Mouse (Mus musculus): ENCODE results near the gene Ilkap. TPM values are rescaled to one million over a fixed set of nuclear protein-coding genes. Genes with fewer than 3 reads are reported as not detected.

Ilkap gene
- 10 to 100 TPM; 77.4 to 81.4 TPM for total RNA-seq (2023)

DNA sequence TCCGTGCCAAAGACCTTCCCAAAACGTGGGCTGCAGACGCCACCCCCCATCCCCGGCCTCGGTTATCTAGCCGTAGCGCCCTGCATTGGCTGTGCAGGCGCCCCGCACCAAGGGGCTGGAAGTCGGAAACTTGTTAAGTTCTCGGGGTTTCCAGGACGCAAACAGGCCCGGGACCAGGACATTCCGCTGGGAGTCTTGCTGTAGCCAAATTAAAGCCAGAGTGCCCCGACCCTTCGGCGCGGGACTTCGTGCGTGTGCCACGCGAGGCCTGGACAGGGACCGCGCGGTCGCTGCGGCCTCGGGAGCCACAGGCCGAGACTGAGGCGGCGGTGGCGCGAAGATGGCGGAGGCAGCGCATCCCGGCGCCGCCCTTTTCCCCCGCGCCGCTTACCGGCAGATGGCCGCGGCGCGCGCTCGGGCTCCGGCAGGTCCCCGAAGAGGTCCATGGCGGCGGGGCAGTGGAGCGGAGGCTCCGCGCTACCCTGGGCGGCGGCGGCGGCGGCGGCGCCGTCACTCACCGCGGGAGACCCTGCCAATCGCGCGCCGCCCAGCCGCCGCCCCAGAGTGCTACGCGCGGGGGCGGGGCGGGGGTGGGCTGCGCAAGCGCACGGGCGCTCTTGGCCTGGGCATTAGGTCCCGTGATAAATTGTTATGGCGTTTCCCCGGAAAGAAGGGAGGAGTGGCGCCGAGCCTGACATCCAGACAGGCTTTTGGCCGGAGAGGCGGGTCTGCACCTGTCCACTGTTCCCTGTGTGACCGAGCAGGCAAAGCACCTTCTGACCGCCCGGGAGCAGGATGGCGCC lies at the start of gene Ilkap:
TSS of gene Ilkap (minus strand) at position 556 of the 803 bp plus-strand sequence.

DNA sequence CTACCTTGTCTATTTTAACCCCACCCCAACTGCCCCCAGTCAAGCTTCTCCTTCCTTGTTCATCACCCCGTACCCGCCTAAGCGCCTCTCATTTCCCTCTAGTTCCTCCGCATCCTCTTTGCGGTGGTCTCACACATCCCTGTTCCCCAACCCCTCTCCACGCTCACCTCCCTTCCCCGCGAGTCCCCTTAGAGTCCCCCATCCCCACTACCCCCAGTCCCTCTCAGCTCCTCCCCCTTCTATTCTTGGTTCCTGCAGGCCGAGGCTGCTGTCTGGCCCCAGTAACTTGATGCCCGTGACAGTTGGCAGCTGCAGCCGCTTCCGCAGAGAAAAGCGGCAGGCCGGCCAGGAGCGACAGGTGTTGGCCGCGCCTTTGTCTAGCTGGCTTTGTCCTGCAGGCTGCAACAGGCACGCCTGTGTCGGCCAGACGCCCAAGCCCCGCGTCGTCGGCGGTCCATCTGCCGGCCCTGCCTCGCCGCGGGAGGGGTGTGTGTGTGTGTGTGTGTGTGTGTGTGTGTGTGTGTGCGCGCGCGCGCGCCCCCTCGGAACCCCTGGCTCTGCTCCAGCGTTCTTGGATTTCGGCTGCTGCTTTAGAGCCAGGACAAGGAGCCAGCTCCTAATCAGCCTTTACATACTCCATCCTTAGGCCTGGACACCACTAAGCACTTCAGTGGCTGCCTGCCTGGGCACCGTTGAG lies 15.4 kb upstream of the Ilkap start, which contains the start of gene Hes6:
TSS of gene Hes6 (minus strand) at position 141 of the 697 bp plus-strand sequence.

DNA sequence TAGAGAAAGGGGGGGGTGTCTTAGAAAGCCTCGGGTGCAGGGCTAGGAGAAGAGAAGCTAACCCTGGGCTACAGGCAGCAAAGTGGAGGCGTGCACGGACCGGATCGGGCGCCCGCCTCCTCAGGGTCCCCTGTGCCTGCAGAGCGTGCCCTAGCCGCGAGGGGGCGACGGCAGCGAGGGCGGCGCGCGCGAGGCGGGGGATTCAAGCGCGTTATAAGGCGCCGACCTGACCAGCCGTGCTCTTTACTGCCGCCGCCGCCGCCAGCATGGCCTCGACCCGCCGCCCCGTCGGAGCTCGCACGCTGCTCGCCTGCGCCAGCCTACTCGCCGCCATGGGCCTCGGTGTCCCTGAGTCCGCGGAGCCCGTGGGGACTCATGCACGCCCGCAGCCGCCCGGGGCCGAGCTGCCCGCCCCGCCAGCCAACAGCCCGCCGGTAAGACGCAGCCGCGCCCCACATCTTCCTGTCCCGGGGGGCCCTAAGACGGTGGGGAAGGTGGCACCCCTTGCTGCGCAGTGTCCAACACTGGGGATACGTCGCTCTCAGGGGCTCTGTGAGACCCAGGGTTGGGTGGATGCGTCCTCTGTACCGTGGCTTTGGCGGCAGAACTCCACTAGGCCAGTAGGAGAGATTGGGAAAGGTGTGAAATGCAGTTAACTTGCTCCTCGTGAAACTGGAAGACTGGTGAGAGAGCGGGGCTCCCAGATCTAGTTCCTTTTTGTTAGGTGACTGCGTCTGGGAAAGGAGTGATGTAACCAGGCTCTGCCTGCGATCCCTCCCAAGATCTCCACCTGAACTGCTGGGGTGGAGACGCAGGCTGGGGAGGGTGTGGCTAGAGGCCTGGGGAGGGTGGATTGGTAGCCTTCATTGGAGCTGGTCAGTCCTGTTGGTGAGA lies 32.2 kb downstream of the Ilkap start, which contains the start of gene Erfe:
TSS of gene Erfe (plus strand) at position 216 of the 894 bp plus-strand sequence.

DNA sequence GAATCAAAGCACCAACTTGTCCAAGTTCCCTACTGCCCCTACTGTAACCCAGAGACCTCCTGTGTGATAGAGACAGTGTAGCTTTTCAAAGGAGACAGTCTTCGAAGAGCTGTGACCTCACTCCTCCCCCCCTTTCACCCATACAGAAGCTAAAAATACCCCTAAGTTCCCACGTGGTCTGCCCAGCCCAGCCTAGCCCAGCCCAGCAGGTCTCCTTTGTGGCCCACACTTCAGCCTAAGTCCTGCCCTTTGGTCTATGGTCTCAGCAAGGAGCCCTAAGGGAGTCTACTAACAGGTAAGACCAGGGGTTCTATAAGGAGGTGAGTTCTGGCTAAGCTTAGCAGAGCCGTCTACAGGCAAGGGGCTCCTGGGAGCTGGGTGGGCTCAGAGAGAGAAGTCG lies 47.8 kb downstream of the Ilkap start, which contains the start of gene Klhl30:
TSS of gene Klhl30 (plus strand) at position 176 of the 400 bp plus-strand sequence.

Other genes starting within 250 kb of the Ilkap start
- 10 to 100 TPM; 40.2 to 40.8 TPM for gene Ramp1, start 219.0 kb downstream of the Ilkap start, total RNA-seq (2023)
- gene Ube2f, start 148.5 kb downstream of the Ilkap start, total RNA-seq (2023), result 100 to 1,000 TPM; 155 to 183 TPM
- 10 to 100 TPM; 20.5 to 22.1 TPM for gene Scly, start 100.5 kb downstream of the Ilkap start, total RNA-seq (2023)
- not detected for gene Espnl, start 76.7 kb downstream of the Ilkap start, total RNA-seq (2023)
- not detected for gene Klhl30, start 47.8 kb downstream of the Ilkap start, total RNA-seq (2023)
- not detected for gene Erfe, start 32.4 kb downstream of the Ilkap start, total RNA-seq (2023)
- gene Hes6, start 15.2 kb upstream of the Ilkap start, total RNA-seq (2023), result 10 to 100 TPM; 18.7 to 23.4 TPM
- 10 to 100 TPM; 11.0 to 16.2 TPM for gene Per2, start 60.5 kb upstream of the Ilkap start, total RNA-seq (2023)
- 1 to 10 TPM; 4.5 to 4.7 TPM for gene Traf3ip1, start 95.8 kb upstream of the Ilkap start, total RNA-seq (2023)
- 10 to 100 TPM in 1 of 2 experiments, 1 to 10 TPM in 1; 7.7 to 12.5 TPM for gene Asb1, start 141.7 kb upstream of the Ilkap start, total RNA-seq (2023)